Mouse (Mus musculus): ENCODE results near the gene Mapre3.

The Mapre3 gene

DNA sequence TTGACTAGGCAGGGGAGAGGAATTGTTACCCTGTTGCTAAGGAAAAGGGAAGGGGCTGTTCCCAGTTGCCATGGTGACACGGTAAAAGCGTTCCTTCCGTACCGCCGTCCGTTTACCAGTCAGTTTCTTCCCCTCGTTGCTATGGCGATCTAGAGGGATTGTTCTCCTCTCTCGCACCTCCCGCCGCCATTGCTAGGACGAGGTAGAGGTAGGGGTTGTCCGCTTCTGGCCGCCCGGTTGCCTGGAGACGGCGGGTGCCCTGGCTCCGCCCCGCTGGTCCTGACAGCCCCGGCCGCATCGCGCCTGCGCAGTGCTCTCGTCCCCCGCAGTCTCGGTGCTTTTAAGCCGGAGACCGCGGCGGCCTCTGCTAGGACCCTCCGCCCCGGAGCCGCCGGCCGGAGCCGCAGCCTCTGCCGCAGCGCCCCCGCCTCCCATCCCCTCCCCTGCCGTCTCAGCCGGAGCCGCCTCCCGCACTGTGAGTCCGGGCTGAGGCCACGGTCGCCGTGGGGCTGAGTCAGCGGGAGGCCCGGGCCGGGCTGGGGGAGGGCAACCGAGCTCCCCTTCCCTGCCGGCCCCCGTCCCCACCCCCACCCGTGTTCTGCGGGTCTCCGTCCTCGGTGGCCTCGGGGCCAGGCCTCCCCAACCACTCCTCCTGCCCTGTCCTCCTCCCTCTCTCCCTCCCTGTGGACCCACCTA, at the start of gene Mapre3:
Mapre3 (plus strand) TSS at position 218 of the 696 bp plus-strand sequence.
- DNase-seq = peak; percentile 93

DNA sequence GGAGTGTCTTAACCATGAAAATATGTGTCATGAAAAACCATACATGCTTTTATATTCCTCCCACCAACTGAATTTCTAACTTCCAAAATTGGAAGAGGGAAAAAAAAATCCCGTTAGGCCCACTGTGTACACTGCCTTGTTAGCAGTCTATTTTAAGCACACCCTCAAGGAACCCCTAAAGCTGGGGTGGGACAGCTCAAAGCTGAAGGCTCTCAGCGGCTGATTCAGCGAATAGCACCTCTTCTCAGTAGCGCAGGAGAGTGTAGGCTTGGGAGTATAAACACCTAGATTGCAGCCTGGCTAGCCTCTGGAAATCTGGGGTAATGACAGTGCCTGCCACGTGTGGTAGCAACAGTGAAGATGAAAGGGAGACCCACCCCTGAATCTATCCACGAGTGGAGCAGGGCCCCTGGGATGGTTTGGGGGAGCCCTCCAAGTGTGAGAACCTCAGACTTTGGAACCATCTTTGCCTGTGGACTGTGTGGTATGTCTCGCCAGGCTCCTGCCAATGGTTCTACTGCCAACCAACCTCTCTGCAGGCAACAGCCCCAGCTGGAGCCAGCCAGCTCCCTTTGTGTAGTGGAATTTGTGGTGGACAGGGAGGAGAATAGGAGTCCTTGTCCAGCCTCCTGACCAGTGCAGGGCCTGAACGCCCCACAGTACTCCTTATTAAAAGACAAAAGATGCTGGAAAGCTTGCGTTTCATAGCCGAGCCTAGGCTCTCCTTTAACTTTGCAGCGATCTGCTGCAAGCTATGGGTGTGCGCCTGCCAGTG, 48.7 kb upstream of the Mapre3 start:
- no peak for DNase-seq

DNA sequence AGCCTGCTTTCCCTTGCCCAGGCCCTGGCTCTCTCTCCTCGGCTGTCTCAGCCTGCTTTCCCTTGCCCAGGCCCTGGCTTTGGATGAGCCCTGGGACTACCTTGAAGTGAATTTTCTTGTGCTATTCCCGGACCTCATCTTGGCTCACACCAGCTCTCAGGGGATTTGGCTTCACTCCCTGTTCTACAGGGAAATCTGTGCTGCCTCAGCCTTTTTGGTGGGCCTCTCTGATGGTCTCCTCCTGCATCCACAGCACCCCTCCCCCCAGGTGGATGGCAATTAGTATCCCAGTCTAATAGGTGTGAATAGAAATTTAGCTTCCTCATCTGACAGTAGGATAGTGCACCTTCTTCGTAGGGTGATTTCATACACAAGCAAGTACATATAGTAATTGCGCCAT, 46.4 kb upstream of the Mapre3 start:
- no peak for DNase-seq

DNA sequence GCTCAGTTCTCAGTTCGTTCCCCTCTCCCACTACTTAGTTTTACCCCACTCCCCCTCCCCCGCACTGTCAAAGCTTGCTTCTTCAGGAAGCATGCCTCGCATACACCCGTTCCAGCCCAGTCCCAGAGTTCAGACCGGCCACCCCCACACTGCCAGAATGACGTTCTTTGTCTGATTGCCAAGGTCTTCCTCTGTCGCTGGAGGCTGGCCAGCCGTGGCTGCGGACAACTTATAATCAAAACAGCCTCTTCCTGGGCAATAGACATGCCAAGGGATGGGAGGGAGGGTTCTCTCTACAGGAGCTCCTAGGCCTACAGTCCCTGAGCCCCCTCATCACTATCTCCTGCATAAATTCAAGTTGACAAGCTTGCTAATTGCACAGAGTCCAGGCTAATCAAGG, 45.8 kb upstream of the Mapre3 start:
- peak; percentile 93 for DNase-seq

DNA sequence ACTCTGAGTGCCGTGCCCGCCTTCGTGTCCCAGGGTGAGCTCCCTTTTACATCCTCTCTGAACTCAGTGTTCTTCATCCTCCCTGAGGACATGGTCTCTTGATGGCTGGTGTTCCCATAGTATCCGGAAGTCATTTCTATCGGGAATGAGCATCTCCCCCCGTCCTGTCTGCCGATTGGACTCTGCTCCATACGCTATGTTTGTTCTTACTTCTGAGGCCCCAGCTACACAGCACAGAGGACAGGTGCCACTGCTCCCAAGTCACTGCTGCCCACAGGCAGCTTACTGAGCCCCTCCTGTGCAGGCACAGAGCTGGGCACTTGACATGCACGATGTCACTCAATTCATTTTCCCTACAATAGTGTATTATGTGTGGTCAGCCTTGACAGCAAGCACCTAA, 45.4 kb upstream of the Mapre3 start:
- peak; percentile 22 for DNase-seq

DNA sequence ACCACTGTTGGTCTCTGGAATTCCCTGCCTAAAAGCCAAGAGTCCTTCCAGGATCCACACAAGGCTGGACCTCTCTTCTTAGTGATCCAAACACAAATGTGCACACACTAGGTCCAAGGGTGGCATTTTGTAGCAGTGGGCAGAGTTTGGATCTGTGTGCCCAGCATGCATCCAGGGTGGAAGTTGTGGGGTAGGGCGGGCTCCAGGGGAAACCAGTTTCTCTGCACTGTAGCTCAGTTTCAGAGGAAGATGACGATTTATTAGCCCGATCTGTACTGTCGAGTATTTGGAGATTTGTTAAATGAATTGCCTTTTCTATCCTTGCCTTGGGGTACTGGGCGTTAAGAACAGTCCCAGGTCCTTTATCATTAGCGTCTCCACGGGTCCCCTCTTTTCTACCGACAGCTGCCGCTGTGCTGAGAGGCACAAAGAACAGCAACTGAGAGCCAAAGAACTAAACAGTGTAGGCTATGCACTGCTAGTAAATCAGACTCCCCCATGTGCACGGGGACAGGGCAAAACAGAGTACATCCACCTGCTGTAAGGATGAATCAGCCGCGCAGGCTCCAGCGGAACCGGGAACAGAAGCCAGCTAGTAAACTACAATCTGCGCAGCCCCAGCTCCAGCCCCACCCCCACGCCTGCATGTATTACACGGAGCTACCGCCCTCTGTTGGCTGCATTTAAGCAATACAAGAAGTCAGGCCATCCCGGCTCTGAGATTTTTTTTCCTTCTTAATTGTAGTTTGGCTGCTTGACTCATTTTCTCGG, 39.7 kb upstream of the Mapre3 start:
- DNase-seq = peak; percentile 95

DNA sequence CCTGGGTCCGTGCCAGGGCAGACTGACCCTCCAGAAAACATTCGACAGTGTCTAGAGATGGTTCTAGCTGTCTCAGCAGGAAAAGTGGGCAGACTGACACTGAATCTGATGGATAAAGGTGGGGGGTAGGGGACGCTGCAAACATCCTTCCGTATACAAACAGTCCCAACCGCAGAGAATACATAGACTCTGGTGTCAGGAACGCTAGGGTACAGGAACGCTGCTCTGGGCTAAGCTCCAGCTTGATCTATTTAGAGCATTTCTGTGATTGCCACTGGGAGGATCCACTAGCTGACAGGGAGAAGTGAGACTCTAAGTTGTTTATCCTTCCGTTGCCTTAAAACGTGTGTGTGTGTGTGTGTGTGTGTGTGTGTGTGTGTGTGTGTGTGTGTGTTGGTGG, 33.7 kb upstream of the Mapre3 start:
- DNase-seq = peak; percentile 72

DNA sequence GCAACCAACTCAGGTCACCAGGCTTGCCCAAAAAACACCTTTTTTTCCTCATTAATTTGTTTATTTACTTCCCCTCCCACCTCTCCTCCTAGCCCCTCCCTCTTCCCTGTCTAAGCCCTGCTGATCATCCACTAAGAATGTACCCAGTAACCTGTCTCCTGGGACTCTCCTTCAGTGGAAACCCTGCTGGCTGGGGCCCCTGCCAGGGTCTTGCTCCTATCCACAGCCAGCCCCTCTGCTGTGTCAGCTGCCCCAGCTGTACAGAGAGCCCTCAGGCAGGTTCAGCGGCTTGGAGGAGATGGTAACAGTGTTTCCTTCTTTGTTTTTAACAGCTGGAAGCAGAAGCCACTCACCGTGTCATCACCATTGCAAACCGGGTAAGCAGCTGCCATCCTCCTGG, 33.3 kb upstream of the Mapre3 start:
- DNase-seq = peak; percentile 32

DNA sequence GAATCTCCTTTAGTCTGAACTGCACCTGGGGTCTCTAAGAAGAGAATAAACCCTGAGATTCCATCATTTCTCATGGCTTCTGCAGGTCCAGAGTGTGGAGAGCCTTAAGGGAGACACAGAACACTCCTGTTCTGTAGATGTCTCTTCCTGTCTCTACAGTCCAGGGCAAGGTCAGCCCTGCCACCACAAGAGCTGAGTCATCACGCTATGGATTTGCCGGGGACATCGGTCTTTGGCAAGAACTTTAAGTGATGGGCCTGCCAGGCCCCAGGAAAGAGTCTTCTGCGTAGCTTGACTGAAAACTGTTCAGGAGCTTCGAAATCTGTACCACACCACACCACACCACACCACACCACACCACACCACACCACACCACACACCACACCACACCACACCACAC, 27.1 kb upstream of the Mapre3 start:
- no peak for DNase-seq

DNA sequence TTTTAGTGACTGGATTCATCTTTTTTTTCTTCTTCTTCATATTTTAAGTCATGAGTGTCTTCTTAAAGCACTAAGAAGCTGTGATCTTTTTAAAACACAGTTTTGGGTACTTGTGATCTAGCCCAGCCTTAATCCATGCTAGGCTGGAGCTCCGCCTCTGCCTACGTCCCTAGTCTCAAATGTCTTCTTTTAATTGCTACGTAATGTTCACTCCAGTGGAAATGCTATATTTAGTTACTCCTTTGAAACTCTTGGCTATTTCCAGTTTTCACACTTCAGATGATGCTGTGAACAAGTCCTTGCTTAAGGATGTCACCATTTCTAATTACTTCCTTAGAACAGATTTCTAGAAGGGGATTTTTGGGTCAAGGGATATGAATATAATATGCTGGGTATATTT, 24.4 kb upstream of the Mapre3 start:
- no peak for DNase-seq

DNA sequence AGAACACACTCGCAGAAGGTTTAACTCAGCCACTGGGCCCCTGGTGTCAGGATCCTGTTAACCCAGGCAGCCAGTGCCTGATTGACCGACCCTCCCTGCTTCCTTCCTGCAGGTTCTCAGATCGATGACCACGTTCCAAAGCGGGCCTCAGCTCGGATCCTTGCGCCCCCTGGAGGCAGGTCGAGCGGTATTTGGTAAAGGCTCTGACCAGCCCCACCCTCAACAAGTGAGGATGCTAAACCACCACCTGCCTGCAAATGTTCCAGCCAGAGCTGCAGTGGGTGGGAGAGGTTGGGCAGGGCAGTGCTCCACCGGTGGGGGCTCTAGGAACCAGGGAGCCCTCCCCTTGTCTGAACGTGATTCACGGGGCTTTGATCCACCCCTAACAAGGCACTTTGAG, 18.3 kb upstream of the Mapre3 start:
- peak; percentile 89 for DNase-seq

DNA sequence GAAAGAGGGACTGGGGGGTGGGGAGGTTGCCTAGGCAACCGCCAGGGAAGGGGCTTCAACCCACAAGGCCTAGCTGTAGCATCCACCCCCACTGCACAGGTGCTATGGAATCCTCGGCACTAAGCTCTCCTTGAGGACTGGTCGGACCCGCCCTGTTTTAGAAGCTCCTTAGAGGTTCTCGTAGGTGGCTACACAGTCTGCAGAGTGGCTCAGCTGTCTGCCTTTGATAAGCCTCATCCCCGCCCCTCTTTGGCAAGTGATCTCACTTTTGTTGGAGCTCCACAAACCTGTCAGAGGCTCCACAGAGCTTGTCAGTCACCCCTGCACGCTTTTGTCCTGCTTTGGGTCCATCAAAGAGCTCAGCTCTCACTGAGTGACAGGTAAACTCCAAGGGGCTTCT, 17.0 kb upstream of the Mapre3 start:
- no peak for DNase-seq

DNA sequence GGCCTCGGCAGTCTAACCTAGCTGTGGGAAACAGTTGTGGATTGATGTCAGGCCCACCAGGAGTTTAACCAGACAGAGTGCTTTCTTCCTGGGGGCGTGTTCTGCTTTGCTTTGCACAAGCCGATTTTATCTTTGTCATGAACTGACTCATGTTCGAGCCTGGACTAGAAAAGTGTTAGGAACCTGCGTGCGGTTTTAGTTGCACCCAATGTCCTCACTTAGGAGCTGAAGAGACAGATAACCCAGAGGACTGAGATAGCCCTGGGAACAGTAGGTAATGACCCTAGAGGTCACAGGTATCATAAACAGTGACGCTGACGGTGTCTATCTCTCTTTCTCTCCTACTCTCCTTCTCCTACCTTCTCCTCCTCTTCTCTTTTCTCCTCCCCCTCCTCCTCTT, 16.5 kb upstream of the Mapre3 start:
- DNase-seq = no peak

DNA sequence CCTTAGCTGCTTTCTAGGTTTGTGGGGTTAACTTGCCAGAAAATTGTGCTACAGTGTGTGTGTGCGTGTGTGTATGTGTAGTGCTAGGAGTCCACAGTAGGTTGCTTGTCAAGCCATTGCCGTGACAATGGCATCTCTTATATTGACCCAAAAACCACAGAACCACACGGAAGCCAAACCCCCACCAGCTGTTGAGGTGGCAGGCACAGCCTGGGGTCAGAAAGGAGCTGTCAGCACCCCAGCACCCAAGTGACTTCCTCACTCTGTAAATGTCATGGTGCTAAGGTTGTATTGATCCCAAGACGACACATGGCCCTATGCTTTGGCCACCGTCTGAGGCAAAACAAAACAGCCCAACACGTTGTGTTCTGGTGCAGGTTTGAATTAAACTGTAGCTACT, 15.5 kb upstream of the Mapre3 start:
- no peak for DNase-seq

DNA sequence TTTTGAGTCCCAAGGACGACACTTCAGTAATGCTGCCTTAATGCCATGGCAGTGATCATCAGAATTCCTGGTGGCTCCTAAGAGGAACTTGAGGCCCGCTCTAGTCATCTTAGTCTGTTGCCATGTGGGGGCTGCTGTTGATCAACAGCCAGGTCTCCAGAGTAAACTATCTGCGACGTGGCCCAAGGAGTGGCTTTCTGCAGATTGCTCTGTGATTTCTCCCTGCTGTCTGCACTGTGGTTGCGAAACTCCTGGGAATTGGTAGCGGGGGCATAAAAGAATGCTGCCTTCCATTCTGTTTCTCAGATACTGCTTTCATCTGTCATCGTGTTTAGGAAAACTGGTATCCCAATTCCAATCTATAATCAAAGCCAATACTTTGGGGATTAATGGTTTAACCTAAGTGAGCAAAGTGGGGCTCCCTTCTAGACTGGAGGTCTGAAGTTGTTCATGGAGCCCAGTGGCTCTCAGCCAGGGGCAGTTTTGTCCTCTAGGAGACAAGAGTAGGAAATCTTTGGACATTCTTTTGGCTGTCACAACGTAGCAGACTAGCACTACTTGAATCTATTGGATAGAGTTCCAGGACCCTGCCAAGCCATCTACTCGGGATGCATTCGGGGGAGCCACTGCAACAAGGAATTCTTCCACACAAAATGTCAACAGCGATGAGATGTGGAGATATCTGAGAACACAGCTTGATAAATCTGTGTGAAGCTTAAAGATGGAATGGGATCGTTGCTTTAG, 11.5 kb upstream of the Mapre3 start:
- DNase-seq = peak; percentile 54

DNA sequence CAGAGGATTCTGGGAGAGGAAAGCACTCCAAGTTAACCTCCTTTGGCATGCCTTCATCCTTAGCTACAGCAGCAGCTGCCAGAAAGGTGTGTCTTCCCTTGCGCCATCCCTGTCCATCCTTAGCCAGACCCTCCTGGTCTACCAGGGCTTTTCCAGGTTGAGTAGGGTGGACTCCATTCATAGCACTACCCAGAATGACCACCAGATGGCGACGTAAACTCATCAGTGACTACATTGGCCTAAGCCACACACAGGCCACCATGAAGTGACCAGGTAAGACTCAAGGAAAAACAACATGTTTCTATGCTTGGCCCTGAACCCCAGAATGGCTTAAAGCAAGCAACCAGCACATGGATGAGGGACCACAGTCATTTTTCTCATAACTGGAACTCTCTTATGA, 8.3 kb upstream of the Mapre3 start:
- DNase-seq = peak; percentile 91

DNA sequence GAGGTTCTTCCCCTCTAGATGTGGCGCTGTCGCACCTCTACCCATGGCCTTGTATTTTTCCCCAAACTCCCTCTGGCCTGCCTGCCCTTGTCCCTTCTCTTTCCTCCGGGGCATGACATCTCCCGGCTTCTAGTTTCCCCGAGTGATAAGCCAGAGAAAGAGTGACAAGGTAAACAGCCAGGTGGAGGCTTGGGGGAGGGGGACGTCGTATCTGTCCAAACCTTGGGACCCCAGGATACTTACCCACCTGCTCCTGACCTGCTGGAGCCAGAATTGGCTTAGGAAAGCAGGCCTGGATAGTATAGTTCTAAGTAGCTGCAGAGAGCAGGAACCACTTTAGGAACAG, 652 bp downstream of the Mapre3 start:
- no peak for DNase-seq

DNA sequence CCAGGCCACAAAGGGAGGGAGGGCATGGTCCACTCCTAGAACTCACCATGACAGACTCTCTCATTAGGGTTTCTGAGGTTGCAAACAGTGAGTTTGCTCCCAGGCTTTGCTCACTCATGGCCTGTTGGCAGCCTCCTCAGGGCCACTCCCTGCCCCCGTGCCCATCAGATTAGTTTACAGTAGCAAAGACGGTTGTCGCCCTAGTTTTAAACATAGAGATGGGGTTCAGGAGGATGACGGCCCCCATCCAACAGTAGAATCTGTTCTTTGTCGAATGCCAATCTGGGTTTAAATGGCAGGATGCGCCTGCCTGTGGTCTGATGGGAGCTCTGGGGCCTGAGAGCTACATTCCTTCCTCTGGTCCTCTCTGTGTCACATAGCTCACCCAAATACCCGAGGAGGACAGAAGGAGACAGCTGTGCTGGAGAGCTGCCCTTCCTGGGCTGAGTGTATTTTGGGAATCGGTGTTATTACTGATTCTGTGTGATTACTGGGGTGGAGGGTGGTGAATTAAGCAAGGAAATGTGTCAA, 1.9 kb downstream of the Mapre3 start:
- DNase-seq = peak; percentile 53

DNA sequence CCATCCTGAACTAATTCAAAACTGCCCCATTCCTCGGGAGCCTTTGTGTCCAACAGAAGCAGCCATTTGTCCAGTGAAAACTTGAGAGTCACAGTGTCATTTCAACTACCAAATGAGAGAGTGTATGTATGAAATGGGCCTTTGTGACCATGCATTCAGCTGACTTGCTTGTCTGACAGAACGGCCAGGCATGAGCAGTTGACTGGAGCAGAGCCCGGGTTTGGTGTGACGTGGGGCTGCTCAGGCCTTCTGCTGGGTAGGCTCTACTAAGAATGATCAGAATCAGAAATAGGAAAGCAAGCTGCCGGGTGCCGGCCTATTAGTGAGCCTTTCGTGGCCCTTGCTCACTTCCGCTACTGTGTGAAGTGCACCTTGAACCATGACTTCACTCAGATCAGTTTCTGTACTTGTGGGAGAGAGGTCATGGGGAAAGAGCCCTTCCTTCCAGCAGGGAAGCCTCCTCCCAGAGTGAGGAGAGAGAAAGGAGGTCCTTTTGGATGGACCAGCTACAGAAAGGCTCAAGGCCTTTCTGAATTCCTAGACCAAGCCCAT, 4.4 kb downstream of the Mapre3 start:
- no peak for DNase-seq

DNA sequence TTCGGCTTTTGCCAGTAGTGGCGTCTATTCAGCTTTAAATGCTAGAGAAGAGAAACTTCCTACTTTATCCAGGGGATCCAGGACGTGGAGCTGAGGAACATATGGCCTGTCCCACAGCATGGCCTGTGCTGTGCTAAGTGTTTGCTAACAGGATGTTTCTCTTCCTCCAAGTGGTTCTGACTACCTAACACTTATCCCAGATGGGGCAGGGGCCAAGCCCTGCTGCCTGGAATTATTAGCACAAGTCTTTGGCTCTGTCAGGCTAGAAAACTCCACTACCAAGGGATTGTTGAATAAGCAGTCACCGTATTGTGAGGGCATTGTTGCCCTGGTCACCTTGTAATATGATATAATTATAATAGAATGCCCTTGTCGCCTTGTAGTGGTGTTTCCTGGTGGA, 8.2 kb downstream of the Mapre3 start:
- no peak for DNase-seq

DNA sequence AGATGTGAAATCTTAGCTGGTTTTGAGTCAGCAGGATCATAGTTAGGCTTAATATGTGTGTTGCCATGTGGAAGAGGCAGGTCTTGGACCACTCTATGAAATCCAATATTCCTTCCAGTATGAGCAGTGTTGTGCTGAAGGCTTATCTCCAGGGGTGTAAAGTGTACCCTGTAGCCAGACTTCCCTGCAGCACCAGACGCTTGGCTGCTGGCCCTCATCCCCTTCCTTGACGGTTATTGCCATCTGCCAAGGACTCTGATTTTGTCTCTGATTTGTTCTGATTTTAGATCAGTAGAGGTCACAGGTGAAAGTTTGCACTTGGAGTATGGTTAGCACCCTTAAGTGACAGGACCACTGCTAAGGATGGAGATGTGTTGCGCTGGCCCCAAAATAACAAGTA, 8.7 kb downstream of the Mapre3 start:
- DNase-seq = no peak

DNA sequence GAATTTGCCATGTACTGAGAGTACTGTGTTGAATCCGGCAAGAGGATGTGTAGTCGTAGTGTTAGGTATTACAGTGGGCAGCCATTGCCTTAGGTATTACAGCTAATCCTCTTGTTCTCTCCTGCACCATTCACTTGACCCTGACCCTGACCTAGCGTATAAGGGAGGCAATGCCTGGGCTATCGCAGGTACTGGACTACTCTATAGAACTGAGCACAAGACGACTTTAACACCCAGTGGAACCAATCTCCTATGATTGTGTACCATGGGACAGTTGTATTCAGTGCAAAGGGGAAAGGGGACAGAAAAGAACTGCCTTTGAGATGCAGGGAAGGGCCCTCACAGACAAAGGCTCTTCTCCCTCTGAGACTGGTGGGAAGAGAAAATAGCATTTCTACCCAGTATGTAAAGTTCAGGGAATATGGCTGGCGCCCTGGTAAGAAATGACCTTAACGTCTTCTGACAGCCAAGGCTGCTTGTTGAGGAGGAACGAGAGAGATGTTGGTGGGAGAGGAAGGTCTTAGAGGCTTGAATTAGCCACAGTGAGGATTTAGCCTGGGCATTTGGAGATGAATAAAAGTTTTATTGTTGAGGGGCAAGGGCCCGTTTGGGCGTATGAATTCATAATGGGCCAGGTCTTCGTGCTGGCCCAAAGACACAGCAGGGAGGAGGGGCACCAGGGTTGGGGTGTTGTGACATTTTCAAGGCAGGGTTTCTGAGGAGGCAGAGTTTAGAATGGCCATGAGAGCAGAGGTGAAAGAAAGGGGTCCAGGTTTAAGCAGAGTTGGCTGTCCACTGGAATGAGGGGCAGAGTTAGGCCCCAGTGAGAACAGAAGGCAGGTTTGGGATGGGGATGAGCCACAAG, 9.9 kb downstream of the Mapre3 start:
- DNase-seq = no peak
